Mouse (Mus musculus) layer of hippocampus, adult 9-11 months (tissue): ENCODE measurements around the gene Gm11273.
"Not testable (repeated sequence)": the region's sequence is repeated elsewhere in the genome, so short reads cannot be mapped to it uniquely, and the experiment has no call there.

Experiments
- DNase-seq: peaks from one replicate; pipeline ENCODE4 v3.0.0; 2022

Gene Gm11273

GRCm38 (mm10) chr13:21501182-21501581 lies at the start of gene Gm11273:
TSS of gene Gm11273 (minus strand) at chr13:21501418.
- DNase-seq: not testable (repeated sequence)

- DNase-seq: no peak
These were observed 49.3 kb upstream of the Gm11273 start for GRCm38 (mm10) chr13:21550416-21551110.

GRCm38 (mm10) chr13:21549487-21549886 lies 48.3 kb upstream of the Gm11273 start:
- no peak for DNase-seq

- DNase-seq: no peak
These were observed 41.5 kb upstream of the Gm11273 start, which contains the start of gene Olfr1366 for GRCm38 (mm10) chr13:21542708-21543107. TSS of gene Olfr1366 (minus strand) at chr13:21542808.

- DNase-seq: peak; percentile 83
These were observed 29.6 kb upstream of the Gm11273 start, which contains the start of gene Zkscan8 for GRCm38 (mm10) chr13:21530781-21531201. TSS of gene Zkscan8 (minus strand) at chr13:21531120.

- no peak for DNase-seq
These were observed 28.9 kb upstream of the Gm11273 start for GRCm38 (mm10) chr13:21530136-21530535.

- DNase-seq: peak; percentile 75
These were observed 5.0 kb upstream of the Gm11273 start for GRCm38 (mm10) chr13:21506221-21506649.

GRCm38 (mm10) chr13:21502296-21502695 lies 1.1 kb upstream of the Gm11273 start:
- no peak for DNase-seq

GRCm38 (mm10) chr13:21495080-21495479 lies 6.1 kb downstream of the Gm11273 start, which contains the start of gene AK157302:
TSS of gene AK157302 (plus strand) at chr13:21495223.
- peak; percentile 5 for DNase-seq

- no peak for DNase-seq
These were observed 8.4 kb downstream of the Gm11273 start for GRCm38 (mm10) chr13:21492847-21493246.

- DNase-seq: no peak
These were observed 14.3 kb downstream of the Gm11273 start for GRCm38 (mm10) chr13:21486881-21487280.

- peak; percentile 67 for DNase-seq
These were observed 22.2 kb downstream of the Gm11273 start, which contains the start of the genes Zkscan4 and Gm10065 for GRCm38 (mm10) chr13:21478759-21479670. TSS of gene Zkscan4 (plus strand) at chr13:21478907. TSS of gene Gm10065 (minus strand) at chr13:21479441.

GRCm38 (mm10) chr13:21472427-21472826 lies 28.8 kb downstream of the Gm11273 start:
- DNase-seq: no peak

GRCm38 (mm10) chr13:21469097-21469496 lies 32.1 kb downstream of the Gm11273 start:
- no peak for DNase-seq

- DNase-seq: peak; percentile 79
These were observed 32.9 kb downstream of the Gm11273 start, which contains the start of gene Nkapl for GRCm38 (mm10) chr13:21468061-21469019. TSS of gene Nkapl (minus strand) at chr13:21468509.

- no peak for DNase-seq
These were observed 33.9 kb downstream of the Gm11273 start for GRCm38 (mm10) chr13:21467336-21467735.

GRCm38 (mm10) chr13:21462516-21462915 lies 38.7 kb downstream of the Gm11273 start:
- not testable (repeated sequence) for DNase-seq

- DNase-seq: no peak
These were observed 44.9 kb downstream of the Gm11273 start for GRCm38 (mm10) chr13:21456347-21456746.

- no peak for DNase-seq
These were observed 47.1 kb downstream of the Gm11273 start for GRCm38 (mm10) chr13:21454133-21454532.

- peak; percentile 82 for DNase-seq
These were observed 47.8 kb downstream of the Gm11273 start, which contains the start of gene Zscan26 for GRCm38 (mm10) chr13:21453449-21453848. TSS of gene Zscan26 (minus strand) at chr13:21453730.

- no peak for DNase-seq
These were observed 48.2 kb downstream of the Gm11273 start for GRCm38 (mm10) chr13:21453042-21453441.
